Mouse (Mus musculus) liver, adult 10 weeks (tissue): Measurements from ENCODE around the gene Hps5. TPM values are rescaled to one million over a fixed set of nuclear protein-coding genes. Genes with fewer than 3 reads are reported as not detected.

Experiments
- polyA plus RNA-seq: library from polyadenylated mRNA; stranded (reverse); fragments of 350-450 nt; fragmentation: Illumina TruSeq; extraction: RNeasy Lipid Tissue Mini Kit (QIAGEN cat#74804); gene quantifications from one replicate; pipeline ENCODE4 v1.2.3, GENCODE M21; 2014; ENCODE audit warnings: low read depth, low replicate concordance

The Hps5 gene
- 10.3 TPM for polyA plus RNA-seq

DNA sequence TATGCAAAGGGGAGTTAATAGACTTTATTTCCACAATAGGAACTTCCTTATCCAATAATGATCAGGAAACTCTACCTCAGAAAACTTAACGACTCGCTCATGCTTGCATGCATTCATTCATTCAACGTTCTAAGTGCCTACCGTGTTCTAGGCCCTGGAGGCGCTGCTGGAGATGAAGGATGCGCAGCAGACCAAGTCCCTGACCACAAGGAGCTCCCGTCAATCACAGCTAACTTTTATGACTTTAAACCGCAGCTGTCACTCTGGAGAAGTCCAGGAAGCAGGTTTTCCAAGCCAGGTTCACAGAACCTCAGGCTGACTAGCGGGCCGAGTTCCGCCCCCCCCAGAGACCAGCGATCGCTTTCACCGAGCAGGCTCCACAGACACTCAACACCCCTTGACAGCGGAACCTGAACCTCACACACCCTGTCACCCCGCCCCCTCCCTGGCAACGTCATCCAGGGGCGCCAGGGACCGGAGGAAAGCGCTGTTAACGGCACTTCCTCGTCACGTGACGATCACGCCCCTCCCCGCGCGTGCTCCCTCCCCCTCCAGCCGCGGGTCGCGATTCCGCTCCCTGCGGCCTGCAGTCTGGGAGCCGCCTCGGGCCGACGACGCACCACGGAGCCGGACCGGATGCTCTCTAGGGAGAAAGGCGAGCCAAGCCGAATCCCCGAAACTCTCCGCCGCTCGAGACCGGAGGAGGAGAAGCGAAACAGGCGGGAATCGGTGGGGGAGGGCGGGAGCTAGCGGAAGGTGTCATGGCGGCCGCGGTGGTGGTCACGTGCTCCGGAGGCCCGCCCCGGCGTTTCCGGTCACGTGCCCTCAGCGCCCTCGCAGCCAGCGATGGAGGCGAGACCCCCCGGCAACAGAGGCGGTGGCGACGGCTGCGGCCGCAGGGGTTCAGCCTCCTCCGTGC lies at the start of gene Hps5, which contains the start of gene Gtf2h1:
Gene Hps5 (minus strand): TSS at position 778 of the 919 bp plus-strand sequence.
Gene Gtf2h1 (plus strand): TSS at position 817 of the 919 bp plus-strand sequence.

DNA sequence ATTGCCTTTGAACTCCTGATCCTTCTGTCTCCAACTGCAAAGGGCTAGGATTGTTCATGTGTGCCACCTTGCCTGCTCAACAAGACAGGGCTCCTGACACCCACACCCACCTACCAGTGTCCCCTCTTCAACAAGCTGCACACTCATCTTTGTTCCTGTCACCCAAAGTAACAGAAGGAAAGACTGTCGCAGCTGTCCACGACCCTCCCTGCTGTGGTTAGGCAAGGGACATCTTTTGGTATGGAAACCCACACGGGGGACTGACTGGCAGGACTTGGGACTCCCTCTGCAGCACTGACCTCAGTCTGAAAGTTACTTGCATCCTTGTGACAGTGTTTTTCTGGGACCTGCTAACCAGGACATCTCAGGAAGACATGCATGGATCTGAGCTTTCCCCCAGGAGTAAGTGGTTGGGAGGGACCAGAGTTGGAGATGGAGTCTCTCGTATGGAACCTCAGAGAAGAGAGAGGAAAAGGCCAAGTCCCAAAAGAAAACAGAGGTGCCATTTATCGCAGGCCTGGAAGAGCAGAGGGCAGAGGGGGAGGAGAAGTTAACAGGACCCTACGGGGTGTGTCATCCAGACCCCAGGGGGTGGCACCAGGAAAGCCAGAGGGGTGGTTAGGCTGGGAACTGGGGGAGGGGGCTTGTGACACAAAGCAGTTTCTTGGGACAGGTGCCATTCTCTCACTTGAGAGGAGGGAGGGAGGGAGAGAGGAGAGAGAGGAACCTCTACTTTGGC lies 45.1 kb upstream of the Hps5 start, which contains the start of gene Ldha:
Gene Ldha (plus strand): TSS at position 689 of the 739 bp plus-strand sequence.

DNA sequence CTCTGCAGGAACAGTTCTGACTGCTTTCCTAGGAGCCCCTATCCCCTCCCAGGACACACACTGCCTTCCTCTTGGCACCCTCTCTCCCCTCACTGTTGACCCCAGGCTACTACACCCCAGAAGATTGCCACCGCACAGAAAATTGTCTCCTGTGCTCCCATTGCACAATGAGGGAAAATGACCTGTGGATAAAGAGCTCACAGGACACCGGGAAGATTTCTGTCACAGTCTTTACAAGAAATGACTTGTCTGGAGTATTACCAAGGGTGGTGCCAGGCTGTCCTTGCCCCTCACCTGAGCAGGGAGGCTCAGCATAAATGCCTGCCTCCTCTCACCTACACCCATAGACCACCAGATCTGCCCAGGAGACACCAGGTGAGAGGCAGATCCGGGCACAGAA lies 44.4 kb downstream of the Hps5 start, which contains the start of gene Saa2:
Gene Saa2 (plus strand): TSS at position 301 of the 400 bp plus-strand sequence.

DNA sequence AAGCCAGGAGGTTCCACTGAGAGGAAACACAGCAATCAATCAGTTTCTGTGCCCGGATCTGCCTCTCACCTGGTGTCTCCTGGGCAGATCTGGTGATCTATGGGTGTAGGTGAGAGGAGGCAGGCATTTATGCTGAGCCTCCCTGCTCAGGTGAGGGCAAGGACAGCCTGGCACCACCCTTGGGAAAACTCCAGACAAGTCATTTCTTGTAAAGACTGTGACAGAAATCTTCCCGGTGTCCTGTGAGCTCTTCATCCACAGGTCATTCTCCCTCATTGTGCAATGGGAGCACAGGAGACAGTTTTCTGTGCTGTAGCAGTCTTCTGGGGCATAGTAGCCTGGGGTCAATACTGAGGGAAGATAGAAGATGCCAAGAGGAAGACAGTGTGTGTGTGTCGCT lies 53.0 kb downstream of the Hps5 start, which contains the start of gene Saa1:
Gene Saa1 (minus strand): TSS at position 101 of the 400 bp plus-strand sequence.

DNA sequence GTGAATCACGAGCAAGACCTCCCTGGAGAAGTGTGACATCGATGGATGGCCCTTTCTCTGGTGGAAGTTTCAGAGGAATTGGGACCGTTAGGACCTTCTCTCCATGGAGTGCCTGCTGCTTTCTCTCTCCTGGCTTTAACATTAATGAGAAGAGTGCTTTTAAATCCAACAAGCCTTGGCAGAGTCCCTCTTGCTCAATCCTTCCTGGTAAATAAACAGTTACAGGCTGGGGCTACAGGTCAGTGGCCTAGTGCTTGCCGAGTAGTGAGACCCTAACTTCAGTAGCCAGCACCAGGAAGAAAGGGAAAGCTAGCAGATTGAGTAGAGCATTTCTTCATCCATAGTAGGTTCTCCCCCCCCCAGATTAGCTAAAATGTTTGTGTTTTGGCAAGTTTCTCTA lies 63.4 kb downstream of the Hps5 start, which contains the start of gene Saa4:
Gene Saa4 (minus strand): TSS at position 146 of the 400 bp plus-strand sequence.

DNA sequence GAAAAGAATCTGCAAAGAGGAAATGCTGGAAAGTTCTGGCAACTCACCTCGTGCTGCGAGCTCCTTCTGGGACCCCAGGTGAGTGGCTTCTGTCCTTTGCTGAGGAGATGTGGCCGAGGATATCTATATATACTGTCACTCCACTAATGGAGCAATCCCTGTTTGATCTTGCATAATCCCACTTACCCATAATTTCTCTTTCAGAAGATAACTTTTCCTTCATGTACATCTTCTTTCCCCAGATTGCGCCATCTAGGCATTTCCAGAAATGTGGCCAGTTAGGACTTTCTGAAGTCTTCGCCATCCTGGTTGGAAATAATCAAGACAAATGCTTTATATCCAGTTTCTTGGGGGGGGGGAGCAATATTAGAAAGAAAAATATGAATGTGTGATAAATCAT lies 80.3 kb downstream of the Hps5 start, which contains the start of gene Saa3:
Gene Saa3 (minus strand): TSS at position 101 of the 400 bp plus-strand sequence.

Other genes with a start within 250 kb of the Hps5 start
- 0.53 TPM for gene Sergef, start 156.3 kb downstream of the Hps5 start, polyA plus RNA-seq
- gene Tph1, start 123.5 kb downstream of the Hps5 start, polyA plus RNA-seq, result not detected
- gene Saal1, start 85.4 kb downstream of the Hps5 start, polyA plus RNA-seq, result 1.7 TPM
- gene Saa3, start 80.4 kb downstream of the Hps5 start, polyA plus RNA-seq, result 2.5 TPM
- 131 TPM for gene Saa4, start 63.5 kb downstream of the Hps5 start, polyA plus RNA-seq
- gene Saa1, start 53.1 kb downstream of the Hps5 start, polyA plus RNA-seq, result 34.8 TPM
- 15.8 TPM for gene Saa2, start 44.3 kb downstream of the Hps5 start, polyA plus RNA-seq
- 45.7 TPM for gene Gtf2h1, start within 50 bp of the Hps5 start, polyA plus RNA-seq
- 219 TPM for gene Ldha, start 45.4 kb upstream of the Hps5 start, polyA plus RNA-seq
- not detected for gene Ldhc, start 65.1 kb upstream of the Hps5 start, polyA plus RNA-seq
- gene Tsg101, start 123.9 kb upstream of the Hps5 start, polyA plus RNA-seq, result 126 TPM
- gene Uevld, start 162.5 kb upstream of the Hps5 start, polyA plus RNA-seq, result 13.9 TPM
- gene Gm9999, start 187.5 kb upstream of the Hps5 start, polyA plus RNA-seq, result not detected
- gene Spty2d1, start 212.3 kb upstream of the Hps5 start, polyA plus RNA-seq, result 14.2 TPM